Mouse (Mus musculus): ENCODE data around the gene Ptcd3.

DNA sequence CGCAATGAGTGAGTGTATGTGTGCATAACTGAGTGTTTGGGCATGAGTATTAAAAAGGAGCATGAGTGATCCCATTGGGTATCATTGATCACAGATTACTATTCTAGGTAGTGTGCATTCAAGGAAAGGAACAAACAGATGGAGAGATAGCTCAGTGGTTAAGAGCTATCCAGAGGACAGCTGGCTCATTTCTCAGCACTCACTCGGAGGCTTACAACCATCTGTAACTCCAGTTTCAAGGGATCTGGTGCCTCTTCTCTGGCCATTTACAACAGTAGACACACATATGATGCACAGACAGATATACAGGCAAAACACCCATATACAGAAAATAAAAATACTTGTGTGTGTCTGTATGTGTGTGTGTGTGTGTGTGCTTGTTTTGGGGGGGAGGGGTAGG is 40.8 kb downstream of the Ptcd3 start:
- TF ChIP-seq CTCF (IDR thresholded peaks at IDR 0.05 in 2 of 3, conservative IDR thresholded peaks at IDR 0.05 in 1 of 3; ENCODE audit: control insufficient read depth in 1 of 3, insufficient read depth in 1 of 3, low read depth in 2 of 3, low read length in 3 of 3, poor library complexity in 1 of 3, severe bottlenecking in 1 of 3) (no peak), POLR2A (IDR thresholded peaks at IDR 0.05; ENCODE audit: control insufficient read depth in 1 of 2, insufficient read depth in 1 of 2, low read depth in 1 of 2, low read length in 2 of 2, poor library complexity in 1 of 2) (no peak), CHD2 (IDR thresholded peaks at IDR 0.05; ENCODE audit: low read length) (no peak), GABPA (IDR thresholded peaks at IDR 0.05; ENCODE audit: low read depth, low read length) (no peak), MYC (IDR thresholded peaks at IDR 0.05; ENCODE audit: low read depth, low read length) (no peak), BHLHE40 (IDR thresholded peaks at IDR 0.05; ENCODE audit: borderline replicate concordance, low read depth, low read length) (no peak), POLR2AphosphoS2 (IDR thresholded peaks at IDR 0.05; ENCODE audit: low read length) (no peak)
